Mouse (Mus musculus): ENCODE results near the gene Sync.

DNA sequence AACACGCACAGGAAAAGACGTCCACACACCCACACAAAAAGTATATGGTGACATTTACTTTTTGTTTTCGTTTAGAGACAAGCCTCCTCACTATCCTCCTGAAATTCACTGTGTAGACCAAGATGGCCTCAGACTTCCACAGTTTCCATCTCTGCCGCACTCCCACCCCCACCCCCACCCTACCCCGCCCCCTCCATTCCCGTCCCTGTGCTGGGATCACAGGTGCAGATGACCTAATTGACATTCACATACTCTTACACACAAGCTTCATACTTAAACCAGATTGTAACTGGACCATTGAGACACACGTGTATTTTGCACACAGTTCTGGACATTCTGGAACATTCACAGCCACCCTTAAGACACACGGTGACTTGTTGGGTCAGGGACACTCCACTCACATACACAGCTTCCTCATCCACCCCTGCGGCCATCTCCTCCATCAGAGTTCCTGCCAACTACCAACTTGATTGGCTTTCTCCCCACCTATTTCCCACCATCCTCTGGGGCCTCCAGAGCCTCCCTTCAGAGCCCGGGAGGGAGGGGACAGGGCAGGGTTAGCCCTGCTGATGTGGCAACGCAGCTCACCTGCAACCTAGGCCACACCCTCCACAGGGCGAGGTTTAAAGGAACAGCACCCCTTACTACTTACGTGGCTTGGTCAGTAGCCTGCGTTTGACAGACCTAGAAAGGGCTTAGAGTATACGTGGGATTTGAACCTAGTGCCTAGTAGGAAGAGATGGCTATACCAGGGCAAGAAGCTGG is 15.2 kb upstream of the Sync start:
- TF ChIP-seq CTCF (IDR thresholded peaks at IDR 0.05; ENCODE audit: low read depth, low read length) = no peak
- no peak for TF ChIP-seq POLR2A (IDR thresholded peaks at IDR 0.05; ENCODE audit: extremely low read depth, insufficient read depth, low read length)

Data from liver, adult 2 months (tissue).